Mouse (Mus musculus) forebrain, embryonic 14.5 days (tissue): ENCODE results near the gene Decr2. TPM values are rescaled to one million over a fixed set of nuclear protein-coding genes. Genes with fewer than 3 reads are reported as not detected.

Source experiments
- ATAC-seq: fragments of 200-750 bp; cut with Nextera tagmentation; 2 replicates; pipeline ENCODE4 v1.8.0; 2017; ENCODE audit warnings: mild to moderate bottlenecking, moderate library complexity
- DNase-seq: peaks from one replicate; pipeline ENCODE4 v3.0.0-alpha.2; 2015; ENCODE audit warnings: low spot score
- H3K27ac ChIP-seq: fragments of 300-500 bp; sonication (generic); 2 replicates; pipeline ENCODE4 v1.5.1; 2014; ENCODE audit warnings: low read depth, mild to moderate bottlenecking, control low read depth, low read length, moderate library complexity
- H3K27me3 ChIP-seq: fragments of 300-500 bp; sonication (generic); replicated peaks from 2 replicates; pipeline ENCODE4 v1.6.1; 2014; ENCODE audit warnings: low read length, control low read depth, mixed read lengths; ENCODE audit not compliant: control insufficient read depth, insufficient read depth
- H3K36me3 ChIP-seq: fragments of 300-500 bp; sonication (generic); 2 replicates; pipeline ENCODE4 v1.6.1; 2014; ENCODE audit warnings: low read length, control low read depth; ENCODE audit not compliant: control insufficient read depth, insufficient read depth
- H3K4me1 ChIP-seq: fragments of 300-500 bp; sonication (generic); 2 replicates; pipeline ENCODE4 v1.6.1; 2014; ENCODE audit warnings: antibody characterized with exemption, low read length, control low read depth; ENCODE audit not compliant: control insufficient read depth, insufficient read depth
- H3K4me2 ChIP-seq: fragments of 300-500 bp; sonication (generic); 2 replicates; pipeline ENCODE4 v1.6.1; 2014; ENCODE audit warnings: mild to moderate bottlenecking, control low read depth, low read length
- H3K4me3 ChIP-seq: fragments of 300-500 bp; sonication (generic); 2 replicates; pipeline ENCODE4 v1.5.1; 2014; ENCODE audit warnings: low read depth, low read length, control low read depth
- H3K9ac ChIP-seq: fragments of 300-500 bp; sonication (generic); 2 replicates; pipeline ENCODE4 v1.6.1; 2014; ENCODE audit warnings: mild to moderate bottlenecking, low read length, control low read depth, moderate library complexity
- H3K9me3 ChIP-seq: fragments of 300-500 bp; sonication (generic); replicated peaks from 2 replicates; pipeline ENCODE4 v1.6.1; 2016; ENCODE audit warnings: low read length, control low read depth, mixed read lengths; ENCODE audit not compliant: control insufficient read depth
- WGBS: fragments of 180-500 bp; shearing (Covaris S2); extraction: QIAGEN DNeasy Blood & Tissue Kit; methylation state at CpG from one replicate; pipeline ENCODE4 v1.1.7; 2014; 5-methylcytosine and 5-hydroxymethylcytosine counted together
- polyA plus RNA-seq: library from polyadenylated mRNA; unstranded; fragments of >200 nt; fragmentation: Nextera tagmentation; extraction: Ambion mirVana; gene quantifications from 2 replicates; pipeline ENCODE4 v1.2.1, GENCODE M21; 2014

The Decr2 gene
- polyA plus RNA-seq, 1 experiment from 2014 or later, result 14.4 TPM

GRCm38 (mm10) chr17:26125226-26125625, 35.1 kb upstream of the Decr2 start:
- H3K9ac ChIP-seq, result no peak overlapping the region
- H3K4me1 ChIP-seq, result peaks cover 8% of the 10 kb centered on the region
- H3K9me3 ChIP-seq, result no peaks in the 10 kb centered on the region
- DNase-seq (no peak), ATAC-seq (no peak)
- no peak overlapping the region for H3K4me2 ChIP-seq
- peaks cover 51% of the 10 kb centered on the region for H3K36me3 ChIP-seq
- no peaks in the 10 kb centered on the region for H3K27me3 ChIP-seq
- WGBS, result 92% methylated on average over 10 of the region's 10 CpGs
- no peak overlapping the region for H3K27ac ChIP-seq
- no peak overlapping the region for H3K4me3 ChIP-seq

DNA sequence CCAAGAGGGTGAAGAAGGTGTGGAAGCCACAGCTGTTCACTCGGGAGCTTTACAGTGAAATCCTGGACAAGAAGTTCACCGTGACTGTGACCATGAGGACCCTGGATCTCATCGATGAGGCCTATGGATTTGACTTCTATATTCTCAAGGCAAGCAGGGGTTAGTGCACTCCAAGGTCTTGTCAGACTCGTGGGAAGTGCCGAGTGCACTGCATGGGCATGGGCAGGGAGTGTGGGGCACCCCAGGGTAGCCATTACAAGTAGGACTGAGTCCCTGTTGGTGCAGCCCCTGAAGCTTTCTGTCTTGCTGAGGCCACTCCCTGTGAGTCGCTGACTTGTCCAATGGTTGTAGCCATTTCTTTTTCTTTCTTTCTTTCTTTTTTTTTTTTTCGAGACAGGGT, 34.4 kb upstream of the Decr2 start:
- ATAC-seq (no peak), DNase-seq (no peak)
- Histone ChIP-seq H3K36me3 (peaks cover 44% of the 10 kb centered on the region), H3K27ac (no peak overlapping the region), H3K9ac (peak overlapping the region; percentile 82; the same call in 1 of the 2 replicates), H3K4me2 (peak overlapping the region; percentile 64), H3K9me3 (no peaks in the 10 kb centered on the region), H3K27me3 (0 out of 2 replicates have a peak, but pooled peaks cover under 1% of the 10 kb centered on the region), H3K4me3 (peak overlapping the region; percentile 97), H3K4me1 (peaks cover 8% of the 10 kb centered on the region)
- WGBS, result 89% methylated on average over 7 of the region's 7 CpGs

GRCm38 (mm10) chr17:26123267-26123684, 33.1 kb upstream of the Decr2 start, which contains the start of gene Mrpl28:
Gene Mrpl28 (plus strand): TSS chr17:26123500.
- peak within 1 kb of the TSS; percentile 64 for H3K4me2 ChIP-seq
- H3K9ac ChIP-seq, result peak within 1 kb of the TSS; percentile 82
- peak; percentile 99 for DNase-seq
- H3K36me3 ChIP-seq, result peaks cover 31% of the 10 kb centered on the region
- ATAC-seq, result peak; percentile 94
- 0 out of 2 replicates have a peak, but pooled peaks cover 3% of the 10 kb centered on the region for H3K27me3 ChIP-seq
- WGBS, result under 1% methylated on average over 32 of the region's 32 CpGs
- H3K9me3 ChIP-seq, result no peaks in the 10 kb centered on the region
- peaks cover 8% of the 10 kb centered on the region for H3K4me1 ChIP-seq
- 0 out of 2 replicates have a peak within 1 kb of the TSS, but pooled peaks have one; percentile 2 for H3K27ac ChIP-seq
- peak within 1 kb of the TSS; percentile 97 for H3K4me3 ChIP-seq

DNA sequence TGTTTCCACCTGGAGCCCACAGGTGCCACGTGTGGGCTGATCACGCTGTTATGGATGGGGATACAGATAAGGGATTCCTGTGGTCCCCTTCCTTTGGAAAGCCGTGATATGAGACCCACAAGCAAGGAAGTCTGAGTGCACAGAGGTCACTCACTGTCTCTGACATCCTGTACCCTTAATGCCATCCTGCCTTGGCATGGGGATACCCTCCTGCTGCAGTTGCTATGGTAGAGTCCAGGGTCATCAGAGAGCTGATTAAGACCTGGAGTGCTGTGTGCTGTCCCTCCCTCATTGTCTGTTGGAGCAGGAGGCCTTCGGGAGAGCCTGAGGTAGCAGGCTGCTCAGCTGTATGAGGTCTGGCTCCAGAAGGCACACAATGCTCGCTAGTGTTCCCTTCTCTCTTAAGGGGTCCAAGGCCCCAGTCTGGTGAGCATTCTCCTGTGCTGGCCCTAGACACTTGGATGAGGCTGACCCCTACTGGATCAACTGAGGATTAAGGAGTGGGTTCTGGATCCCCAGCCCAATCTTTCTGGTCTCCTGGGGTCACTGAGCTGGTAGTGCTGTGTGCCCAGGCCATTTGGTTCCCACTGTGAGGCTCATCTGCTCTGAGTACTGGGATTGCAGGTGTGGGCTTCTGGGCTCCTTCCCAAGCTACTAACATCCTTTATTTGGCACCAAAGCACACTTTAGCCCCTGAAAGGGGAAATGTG, 32.4 kb upstream of the Decr2 start:
- no peaks in the 10 kb centered on the region for H3K9me3 ChIP-seq
- H3K4me1 ChIP-seq, result peaks cover 8% of the 10 kb centered on the region
- ATAC-seq, result peak; percentile 13; the same call in 1 of the 2 replicates
- WGBS, result 57% methylated on average over 5 of the region's 5 CpGs
- H3K27me3 ChIP-seq, result 0 out of 2 replicates have a peak, but pooled peaks cover 3% of the 10 kb centered on the region
- no peak overlapping the region for H3K4me2 ChIP-seq
- DNase-seq, result no peak
- H3K9ac ChIP-seq, result no peak overlapping the region; the same call in 1 of the 2 replicates
- H3K27ac ChIP-seq, result no peak overlapping the region
- H3K4me3 ChIP-seq, result no peak overlapping the region
- H3K36me3 ChIP-seq, result peaks cover 24% of the 10 kb centered on the region

- no peak overlapping the region for H3K4me2 ChIP-seq
- DNase-seq (peak; percentile 69), ATAC-seq (peak; percentile 27; the same call in 1 of the 2 replicates)
These were observed 29.9 kb upstream of the Decr2 start for GRCm38 (mm10) chr17:26119766-26120710.

GRCm38 (mm10) chr17:26116503-26117258, 26.5 kb upstream of the Decr2 start:
- Histone ChIP-seq H3K4me1 (peaks cover 7% of the 10 kb centered on the region; the same call in 1 of the 2 replicates), H3K36me3 (no peaks in the 10 kb centered on the region), H3K27ac (no peak overlapping the region), H3K9me3 (no peaks in the 10 kb centered on the region), H3K27me3 (peaks cover 29% of the 10 kb centered on the region), H3K9ac (no peak overlapping the region), H3K4me3 (no peak overlapping the region), H3K4me2 (no peak overlapping the region)
- DNase-seq (no peak), ATAC-seq (no peak)
- 81% methylated on average over 17 of the region's 17 CpGs for WGBS

More at GRCm38 (mm10) chr17:26119766-26120710, 29.9 kb upstream of the Decr2 start:
- Histone ChIP-seq H3K27ac (no peak overlapping the region), H3K9me3 (no peaks in the 10 kb centered on the region), H3K9ac (no peak overlapping the region), H3K36me3 (peaks cover 1% of the 10 kb centered on the region; the same call in 1 of the 2 replicates), H3K27me3 (peaks cover 13% of the 10 kb centered on the region), H3K4me1 (peaks cover 8% of the 10 kb centered on the region), H3K4me3 (no peak overlapping the region)
- WGBS, result 50% methylated on average over 33 of the region's 33 CpGs

DNA sequence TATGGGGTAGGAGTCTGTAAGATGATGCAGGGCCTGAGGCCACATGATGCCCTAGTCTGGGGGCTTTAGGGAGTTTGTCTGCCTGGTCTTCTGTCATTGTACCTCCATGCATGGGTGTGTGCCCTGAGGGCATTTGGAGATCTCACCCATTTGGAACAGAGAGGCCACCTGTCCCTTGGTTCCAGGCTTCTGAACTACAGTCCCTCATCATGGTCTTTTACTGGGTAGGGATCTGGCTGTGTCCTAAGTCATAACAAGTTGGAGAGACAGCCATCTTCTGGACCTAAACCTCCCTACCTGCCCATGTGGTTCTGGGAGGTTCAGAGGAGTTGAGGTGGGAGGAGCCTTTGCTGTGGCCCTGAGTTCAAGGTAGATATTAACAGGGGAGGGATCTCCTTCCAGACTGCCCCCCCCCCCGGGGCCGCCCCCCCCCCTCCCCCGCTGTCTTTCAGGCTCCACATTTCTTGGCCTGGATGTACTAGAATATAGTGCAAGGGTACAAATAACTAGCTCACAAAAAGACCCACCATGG, 25.9 kb upstream of the Decr2 start:
- H3K9ac ChIP-seq, result no peak overlapping the region
- DNase-seq (no peak), ATAC-seq (no peak)
- H3K9me3 ChIP-seq, result no peaks in the 10 kb centered on the region
- no peaks in the 10 kb centered on the region for H3K36me3 ChIP-seq
- H3K4me2 ChIP-seq, result no peak overlapping the region
- H3K4me3 ChIP-seq, result no peak overlapping the region
- 68% methylated on average over 3 of the region's 3 CpGs for WGBS
- H3K27ac ChIP-seq, result no peak overlapping the region
- H3K27me3 ChIP-seq, result peaks cover 29% of the 10 kb centered on the region
- peaks cover 7% of the 10 kb centered on the region; the same call in 1 of the 2 replicates for H3K4me1 ChIP-seq
